Mouse (Mus musculus) kidney, embryonic 15.5 days (tissue): Measurements from ENCODE around the gene Me3. TPM values are rescaled to one million over a fixed set of nuclear protein-coding genes. Genes with fewer than 3 reads are reported as not detected.
A peak's percentile ranks its signal among the peaks of the same experiment; 100 is the strongest.

Experiments used
- ATAC-seq: fragments of 200-750 bp; cut with Nextera tagmentation; replicated peaks from 2 replicates; pipeline ENCODE4 v1.8.0; 2017; ENCODE audit warnings: moderate TSS enrichment; ENCODE audit not compliant: low FRiP score
- H3K27ac ChIP-seq: fragments of 300-500 bp; sonication (generic); 2 replicates; pipeline ENCODE4 v1.5.1; 2015; ENCODE audit warnings: mild to moderate bottlenecking, inconsistent platforms
- H3K27me3 ChIP-seq: fragments of 300-500 bp; sonication (generic); 2 replicates; pipeline ENCODE4 v1.6.1; 2015; ENCODE audit warnings: inconsistent platforms
- H3K36me3 ChIP-seq: fragments of 300-500 bp; sonication (generic); 2 replicates; pipeline ENCODE4 v1.6.1; 2015; ENCODE audit warnings: inconsistent platforms
- H3K4me1 ChIP-seq: fragments of 300-500 bp; sonication (generic); 2 replicates; pipeline ENCODE4 v1.6.1; 2015; ENCODE audit warnings: inconsistent platforms
- H3K4me2 ChIP-seq: fragments of 300-500 bp; sonication (generic); 2 replicates; pipeline ENCODE4 v1.6.1; 2015; ENCODE audit warnings: moderate library complexity, mild to moderate bottlenecking, inconsistent platforms
- H3K4me3 ChIP-seq: fragments of 300-500 bp; sonication (generic); replicated peaks from 2 replicates; pipeline ENCODE4 v1.5.1; 2015; ENCODE audit warnings: mild to moderate bottlenecking, inconsistent platforms
- H3K9ac ChIP-seq: fragments of 300-500 bp; sonication (generic); 2 replicates; pipeline ENCODE4 v1.6.1; 2015; ENCODE audit warnings: mild to moderate bottlenecking, inconsistent platforms
- H3K9me3 ChIP-seq: fragments of 300-500 bp; sonication (generic); replicated peaks from 2 replicates; pipeline ENCODE4 v1.6.1; 2016; ENCODE audit warnings: inconsistent platforms
- WGBS: fragments of 180-500 bp; shearing (Covaris S2); methylation state at CpG from one replicate; pipeline ENCODE4 v1.1.7; 2015; ENCODE audit warnings: mixed read lengths; 5-methylcytosine and 5-hydroxymethylcytosine counted together
- polyA plus RNA-seq: library from polyadenylated mRNA; unstranded; fragments of >200 nt; fragmentation: Nextera tagmentation; extraction: Ambion mirVana; gene quantifications from 2 replicates; pipeline ENCODE4 v1.2.1, GENCODE M21; 2015

Gene Me3
- polyA plus RNA-seq, 1 experiment from 2014 or later: 11.4 TPM

DNA sequence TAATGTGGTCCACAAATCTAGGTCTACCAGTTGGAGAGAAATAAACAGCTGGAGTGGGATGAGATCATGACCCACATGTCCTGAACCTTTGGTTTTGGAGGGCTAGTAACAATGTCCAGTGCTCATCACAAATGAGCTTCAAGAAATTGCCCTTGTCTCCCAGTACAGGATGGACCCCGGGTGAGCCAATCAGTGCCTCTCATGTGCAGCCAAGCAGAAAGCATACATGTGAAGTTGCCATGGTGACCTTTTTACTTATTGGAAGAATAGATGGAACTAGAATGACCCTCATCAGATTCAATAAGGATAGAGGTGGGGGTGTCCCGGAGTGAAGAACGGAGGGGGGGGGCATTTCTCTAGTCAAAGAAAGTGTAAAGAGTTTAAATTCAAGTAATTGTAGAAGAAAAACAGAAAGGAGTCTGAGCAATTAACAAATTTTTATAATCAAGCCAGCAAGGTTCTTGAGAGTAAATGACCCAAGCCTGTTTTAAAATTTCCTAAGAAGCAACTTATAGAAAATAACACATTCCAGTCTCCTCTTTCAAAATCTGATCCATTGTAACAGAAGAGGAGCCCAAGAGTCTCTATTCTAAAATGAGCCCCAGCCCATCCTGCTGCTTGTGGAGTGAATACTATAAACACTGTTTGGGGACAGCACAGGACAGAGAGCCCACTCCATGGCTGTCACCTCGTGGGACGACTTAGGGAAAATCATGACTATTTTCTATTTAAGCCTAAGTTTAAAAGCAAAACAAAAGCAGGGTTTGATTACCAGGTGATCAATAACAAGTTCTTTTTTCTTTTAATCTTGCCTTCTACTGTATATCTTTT, 134.7 kb downstream of the Me3 start:
- H3K27ac ChIP-seq: no peak overlapping the region
- H3K27me3 ChIP-seq: no peaks in the 10 kb centered on the region
- H3K9me3 ChIP-seq: no peaks in the 10 kb centered on the region
- 67% methylated on average over 5 of the region's 5 CpGs for WGBS
- peaks cover 6% of the 10 kb centered on the region for H3K4me1 ChIP-seq
- ATAC-seq: no peak
- H3K4me3 ChIP-seq: no peak overlapping the region
- no peak overlapping the region for H3K4me2 ChIP-seq
- no peak overlapping the region for H3K9ac ChIP-seq
- no peaks in the 10 kb centered on the region for H3K36me3 ChIP-seq

DNA sequence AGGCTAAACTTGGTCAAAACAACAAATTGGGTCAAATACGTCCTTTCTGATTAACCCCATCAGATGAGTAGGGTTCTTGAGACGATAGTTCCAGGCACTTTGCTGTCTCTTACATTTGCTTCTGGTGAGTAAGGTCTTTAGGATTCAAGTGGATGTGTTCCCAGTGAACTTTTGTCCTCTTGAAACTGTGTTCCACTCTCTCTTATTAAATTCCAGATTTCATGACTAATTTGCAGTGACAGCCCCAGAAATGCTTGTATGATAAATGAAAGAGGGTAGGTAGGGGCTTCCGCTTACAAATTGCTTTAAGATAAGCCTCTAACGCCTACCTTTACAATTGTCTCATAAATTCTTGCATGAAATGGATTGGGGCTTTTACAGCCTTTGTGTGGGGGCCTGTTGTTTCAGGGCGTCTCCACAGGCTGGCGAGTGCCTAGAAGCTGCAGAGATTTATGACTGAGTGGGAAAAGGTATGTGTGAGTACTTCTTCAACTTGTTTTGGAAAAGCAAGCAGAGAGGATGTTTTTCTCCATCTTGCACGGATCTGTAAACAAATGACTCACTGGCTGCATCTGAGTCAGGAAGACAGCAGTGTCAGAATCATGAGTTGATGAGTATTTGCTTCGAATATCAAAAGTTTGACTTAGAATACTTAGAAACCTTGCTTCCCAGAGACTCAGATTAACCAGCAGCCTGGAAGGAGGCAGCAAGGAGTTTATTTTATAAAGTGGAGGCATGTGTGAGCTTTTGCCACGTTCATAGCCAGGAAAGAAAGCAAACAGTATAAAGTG, 137.1 kb downstream of the Me3 start:
- no peak for ATAC-seq
- 21% methylated on average over 9 of the region's 9 CpGs for WGBS
- peaks cover 16% of the 10 kb centered on the region for H3K4me1 ChIP-seq
- H3K27ac ChIP-seq: no peak overlapping the region
- no peak overlapping the region for H3K9ac ChIP-seq
- H3K27me3 ChIP-seq: no peaks in the 10 kb centered on the region
- no peak overlapping the region for H3K4me2 ChIP-seq
- H3K4me3 ChIP-seq: no peak overlapping the region
- no peaks in the 10 kb centered on the region for H3K9me3 ChIP-seq
- no peaks in the 10 kb centered on the region for H3K36me3 ChIP-seq

DNA sequence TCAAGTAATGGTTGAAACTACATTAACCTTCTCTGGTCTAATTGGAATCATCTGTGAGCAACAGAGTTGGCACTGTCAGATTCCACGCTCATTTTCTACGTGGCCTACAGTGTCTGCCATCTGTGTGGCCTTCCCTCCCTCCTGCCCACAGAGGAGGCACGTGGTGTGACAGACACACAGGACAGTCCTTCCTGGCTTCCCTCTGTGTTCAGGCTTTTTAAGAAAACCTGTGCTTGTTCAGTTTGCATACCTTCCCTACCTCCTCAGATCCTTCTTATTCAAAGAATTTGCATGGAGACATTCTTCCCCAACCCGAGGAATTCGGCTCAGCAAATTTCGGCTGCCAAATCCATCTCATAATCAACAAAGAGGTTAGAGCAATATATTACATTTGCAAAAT, 137.8 kb downstream of the Me3 start:
- Histone ChIP-seq H3K9me3 (no peaks in the 10 kb centered on the region), H3K4me2 (no peak overlapping the region), H3K4me3 (no peak overlapping the region), H3K4me1 (peaks cover 16% of the 10 kb centered on the region), H3K27me3 (no peaks in the 10 kb centered on the region), H3K27ac (no peak overlapping the region), H3K36me3 (no peaks in the 10 kb centered on the region), H3K9ac (no peak overlapping the region)
- 54% methylated on average over 6 of the region's 6 CpGs for WGBS
- ATAC-seq: no peak

DNA sequence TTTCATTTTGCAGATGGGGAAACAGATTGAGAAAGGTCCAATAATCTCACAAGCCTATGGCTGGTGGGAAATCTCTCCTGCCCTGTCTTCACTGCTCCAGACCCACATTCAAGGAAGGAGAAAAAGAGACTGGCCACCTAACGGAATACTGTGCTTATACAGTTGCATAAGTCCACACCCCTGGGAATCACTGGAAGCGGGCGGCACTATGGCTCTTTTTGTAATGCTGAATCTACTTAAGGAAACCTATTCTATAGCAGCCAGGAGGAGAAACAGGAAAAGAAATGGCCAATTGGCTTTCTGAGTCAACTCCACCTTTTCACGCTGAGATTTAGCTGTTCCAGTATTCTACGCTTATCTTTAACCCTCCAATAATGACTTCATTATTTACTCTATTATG, 140.7 kb downstream of the Me3 start:
- H3K9ac ChIP-seq: no peak overlapping the region
- no peaks in the 10 kb centered on the region for H3K9me3 ChIP-seq
- H3K4me2 ChIP-seq: no peak overlapping the region
- H3K27ac ChIP-seq: no peak overlapping the region
- no peaks in the 10 kb centered on the region for H3K36me3 ChIP-seq
- H3K4me3 ChIP-seq: no peak overlapping the region
- 85% methylated on average over 5 of the region's 5 CpGs for WGBS
- peaks cover 16% of the 10 kb centered on the region for H3K4me1 ChIP-seq
- no peak for ATAC-seq
- no peaks in the 10 kb centered on the region for H3K27me3 ChIP-seq

- WGBS: 63% methylated on average over 3 of the region's 3 CpGs
- Histone ChIP-seq H3K36me3 (no peaks in the 10 kb centered on the region), H3K27me3 (no peaks in the 10 kb centered on the region), H3K4me1 (peaks cover 16% of the 10 kb centered on the region), H3K4me3 (no peak overlapping the region), H3K4me2 (no peak overlapping the region), H3K27ac (peak overlapping the region; percentile 54), H3K9ac (no peak overlapping the region), H3K9me3 (no peaks in the 10 kb centered on the region)
- ATAC-seq: peak; percentile 77
Observed at GRCm38 (mm10) chr7:89773352-89773921, 141.2 kb downstream of the Me3 start.

- 36% methylated on average over 2 of the region's 2 CpGs for WGBS
- no peaks in the 10 kb centered on the region for H3K9me3 ChIP-seq
- ATAC-seq: no peak
Observed at GRCm38 (mm10) chr7:89773926-89774325, 141.7 kb downstream of the Me3 start.

DNA sequence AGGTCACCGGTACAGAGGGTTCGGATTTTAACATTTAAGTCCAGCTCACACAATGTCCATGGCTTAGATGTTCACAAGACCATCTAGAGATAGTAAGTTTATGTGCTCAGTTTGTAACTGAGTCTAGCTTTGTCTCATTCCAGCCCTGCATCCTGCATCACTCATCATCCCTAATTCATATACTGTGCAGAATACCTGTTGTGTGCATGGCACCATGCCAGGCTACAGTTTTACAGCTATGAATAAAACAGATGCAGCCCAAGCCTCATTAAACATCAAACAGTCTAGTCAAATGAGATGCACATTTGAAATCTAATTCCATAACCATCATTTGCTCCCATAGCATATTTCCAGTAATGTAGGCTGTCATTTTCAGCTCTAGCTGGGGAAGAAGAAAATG, 143.7 kb downstream of the Me3 start:
- H3K9ac ChIP-seq: no peak overlapping the region
- H3K36me3 ChIP-seq: no peaks in the 10 kb centered on the region
- no peaks in the 10 kb centered on the region for H3K27me3 ChIP-seq
- no peaks in the 10 kb centered on the region for H3K9me3 ChIP-seq
- H3K27ac ChIP-seq: no peak overlapping the region
- H3K4me2 ChIP-seq: no peak overlapping the region
- H3K4me1 ChIP-seq: peaks cover 10% of the 10 kb centered on the region
- WGBS: 94% methylated on average over 2 of the region's 2 CpGs
- ATAC-seq: no peak
- no peak overlapping the region for H3K4me3 ChIP-seq

More at GRCm38 (mm10) chr7:89773926-89774325, 141.7 kb downstream of the Me3 start:
- peaks cover 16% of the 10 kb centered on the region for H3K4me1 ChIP-seq
- H3K27me3 ChIP-seq: no peaks in the 10 kb centered on the region
- peak overlapping the region; percentile 54 for H3K27ac ChIP-seq
- H3K36me3 ChIP-seq: no peaks in the 10 kb centered on the region
- no peak overlapping the region for H3K9ac ChIP-seq
- H3K4me3 ChIP-seq: no peak overlapping the region
- H3K4me2 ChIP-seq: no peak overlapping the region

- no peak overlapping the region for H3K9ac ChIP-seq
- no peaks in the 10 kb centered on the region for H3K36me3 ChIP-seq
- no peak overlapping the region for H3K4me2 ChIP-seq
- no peaks in the 10 kb centered on the region for H3K9me3 ChIP-seq
- no peaks in the 10 kb centered on the region for H3K27me3 ChIP-seq
- H3K27ac ChIP-seq: no peak overlapping the region
- 86% methylated on average over 1 of the region's 1 CpGs for WGBS
- H3K4me1 ChIP-seq: 0 out of 2 replicates have a peak, but pooled peaks cover 5% of the 10 kb centered on the region
- ATAC-seq: no peak
- no peak overlapping the region for H3K4me3 ChIP-seq
Observed at GRCm38 (mm10) chr7:89781391-89781790, 149.2 kb downstream of the Me3 start.

DNA sequence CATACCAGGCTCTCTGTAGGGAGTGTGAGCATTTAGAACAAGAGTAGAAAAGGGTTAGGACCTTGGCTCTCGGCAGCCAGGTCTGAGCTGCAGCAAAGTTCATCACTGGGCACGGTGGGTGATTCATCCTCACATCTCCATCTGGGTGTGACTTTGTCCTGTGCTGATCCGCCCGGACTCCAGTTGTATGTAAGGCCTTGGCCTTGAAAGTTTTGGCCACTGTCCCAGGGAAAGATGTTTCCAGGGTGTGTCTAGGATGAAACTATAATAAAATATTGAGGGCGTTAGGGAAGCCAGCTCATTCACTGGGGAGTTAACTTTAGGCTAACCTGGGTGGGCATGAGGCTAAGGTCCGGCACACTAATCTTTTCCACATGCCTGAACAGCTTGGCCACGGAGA, 155.5 kb downstream of the Me3 start:
- Histone ChIP-seq H3K9me3 (no peaks in the 10 kb centered on the region), H3K27me3 (no peaks in the 10 kb centered on the region), H3K27ac (no peak overlapping the region), H3K4me2 (no peak overlapping the region), H3K36me3 (no peaks in the 10 kb centered on the region), H3K4me1 (0 out of 2 replicates have a peak, but pooled peaks cover 2% of the 10 kb centered on the region), H3K4me3 (no peak overlapping the region), H3K9ac (no peak overlapping the region)
- 78% methylated on average over 7 of the region's 7 CpGs for WGBS
- ATAC-seq: no peak

DNA sequence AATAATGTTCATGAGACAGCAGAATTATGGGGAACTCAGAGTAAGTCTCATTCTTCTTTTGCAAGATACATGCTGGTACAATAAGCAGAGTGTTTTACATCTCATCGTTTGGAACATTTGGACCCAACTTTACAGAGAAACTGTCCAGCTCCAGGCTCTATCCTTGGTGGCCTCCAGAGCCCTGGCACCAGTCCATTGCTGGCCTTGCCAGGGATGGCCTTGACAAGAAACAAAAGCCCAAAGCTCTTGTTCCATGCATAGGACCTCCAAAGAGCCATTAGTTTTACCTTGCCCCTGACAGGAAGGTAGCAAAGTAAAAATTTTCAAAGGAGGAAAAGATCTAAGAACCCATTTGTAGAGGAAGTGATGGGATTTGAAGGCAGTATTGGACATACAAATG, 160.4 kb downstream of the Me3 start:
- Histone ChIP-seq H3K4me1 (no peaks in the 10 kb centered on the region), H3K27me3 (no peaks in the 10 kb centered on the region), H3K36me3 (no peaks in the 10 kb centered on the region), H3K9ac (no peak overlapping the region), H3K9me3 (no peaks in the 10 kb centered on the region), H3K4me3 (no peak overlapping the region), H3K4me2 (no peak overlapping the region), H3K27ac (no peak overlapping the region)
- WGBS: 86% methylated on average over 1 of the region's 1 CpGs
- ATAC-seq: no peak

GRCm38 (mm10) chr7:89795366-89795765, 163.2 kb downstream of the Me3 start:
- no peak for ATAC-seq
- Histone ChIP-seq H3K4me1 (no peaks in the 10 kb centered on the region), H3K9ac (no peak overlapping the region), H3K36me3 (no peaks in the 10 kb centered on the region), H3K4me2 (no peak overlapping the region), H3K27ac (no peak overlapping the region), H3K4me3 (no peak overlapping the region), H3K27me3 (no peaks in the 10 kb centered on the region), H3K9me3 (no peaks in the 10 kb centered on the region)
- 57% methylated on average over 3 of the region's 3 CpGs for WGBS

DNA sequence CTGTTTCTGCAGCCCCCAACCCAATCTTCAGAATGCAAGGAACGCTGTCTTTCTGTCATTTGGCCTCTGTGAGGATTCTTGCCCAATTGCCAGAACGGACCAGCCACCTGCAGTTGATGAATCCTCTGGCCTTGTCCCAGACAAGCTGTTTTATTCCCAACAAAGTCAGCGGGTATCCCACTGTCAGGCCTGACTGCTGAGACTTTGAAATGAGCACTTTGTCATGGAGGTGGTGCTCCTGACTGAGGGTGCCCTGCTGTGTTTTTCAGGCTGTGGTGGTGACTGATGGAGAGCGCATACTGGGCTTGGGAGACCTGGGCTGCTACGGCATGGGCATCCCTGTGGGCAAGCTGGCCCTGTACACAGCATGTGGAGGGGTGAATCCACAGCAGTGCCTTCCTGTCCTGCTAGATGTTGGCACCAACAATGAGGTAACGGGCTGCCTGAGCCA, 164.2 kb downstream of the Me3 start:
- no peaks in the 10 kb centered on the region for H3K36me3 ChIP-seq
- no peaks in the 10 kb centered on the region for H3K4me1 ChIP-seq
- no peaks in the 10 kb centered on the region for H3K9me3 ChIP-seq
- no peak overlapping the region for H3K4me3 ChIP-seq
- no peak for ATAC-seq
- WGBS: 46% methylated on average over 6 of the region's 6 CpGs
- no peak overlapping the region for H3K4me2 ChIP-seq
- H3K27me3 ChIP-seq: no peaks in the 10 kb centered on the region
- no peak overlapping the region for H3K27ac ChIP-seq
- no peak overlapping the region for H3K9ac ChIP-seq
